Mouse (Mus musculus) limb, embryonic 11.5 days (tissue): ENCODE results near the gene Arvcf. TPM values are rescaled to one million over a fixed set of nuclear protein-coding genes. Genes with fewer than 3 reads are reported as not detected.
A peak's percentile ranks its signal among the peaks of the same experiment; 100 is the strongest.

Source experiments
- ATAC-seq: fragments of 200-750 bp; cut with Nextera tagmentation; 2 replicates; pipeline ENCODE4 v1.8.0; 2017; ENCODE audit warnings: low read depth; ENCODE audit not compliant: insufficient number of reproducible peaks, low FRiP score, low TSS enrichment
- DNase-seq: peaks from one replicate; pipeline ENCODE4 v3.0.0-alpha.2; 2015; ENCODE audit warnings: low spot score
- H3K27ac ChIP-seq: fragments of 300-500 bp; sonication (generic); replicated peaks from 2 replicates; pipeline ENCODE4 v1.5.1; 2014; ENCODE audit warnings: low read depth, mild to moderate bottlenecking, low read length
- H3K27me3 ChIP-seq: fragments of 300-500 bp; sonication (generic); 2 replicates; pipeline ENCODE4 v1.6.1; 2014; ENCODE audit warnings: mild to moderate bottlenecking, low read length, mixed read lengths; ENCODE audit not compliant: control insufficient read depth, insufficient read depth
- H3K36me3 ChIP-seq: fragments of 300-500 bp; sonication (generic); 2 replicates; pipeline ENCODE4 v1.6.1; 2014; ENCODE audit warnings: mild to moderate bottlenecking, low read length, moderate library complexity, mixed read lengths; ENCODE audit not compliant: control insufficient read depth, insufficient read depth
- H3K4me1 ChIP-seq: fragments of 300-500 bp; sonication (generic); 2 replicates; pipeline ENCODE4 v1.6.1; 2014; ENCODE audit warnings: low read length, mixed read lengths; ENCODE audit not compliant: control insufficient read depth, insufficient read depth
- H3K4me2 ChIP-seq: fragments of 300-500 bp; sonication (generic); 2 replicates; pipeline ENCODE4 v1.6.1; 2014; ENCODE audit warnings: low read depth, mild to moderate bottlenecking, moderate library complexity; ENCODE audit not compliant: severe bottlenecking
- H3K4me3 ChIP-seq: fragments of 300-500 bp; sonication (generic); 2 replicates; pipeline ENCODE4 v1.5.1; 2014; ENCODE audit warnings: low read depth, low read length
- H3K9ac ChIP-seq: fragments of 300-500 bp; sonication (generic); 2 replicates; pipeline ENCODE4 v1.6.1; 2014; ENCODE audit warnings: mild to moderate bottlenecking, low read length
- H3K9me3 ChIP-seq: fragments of 300-500 bp; sonication (generic); 2 replicates; pipeline ENCODE4 v1.6.1; 2016; ENCODE audit warnings: low read length; ENCODE audit not compliant: control insufficient read depth
- WGBS: fragments of 180-500 bp; shearing (Covaris S2); extraction: QIAGEN DNeasy Blood & Tissue Kit; methylation state at CpG from one replicate; pipeline ENCODE4 v1.1.7; 2014; 5-methylcytosine and 5-hydroxymethylcytosine counted together
- polyA plus RNA-seq: library from polyadenylated mRNA; unstranded; fragments of >200 nt; fragmentation: Nextera tagmentation; extraction: Ambion mirVana; gene quantifications from 2 replicates; pipeline ENCODE4 v1.2.1, GENCODE M21; 2014

Arvcf gene
- polyA plus RNA-seq, 1 experiment from 2014 or later, result 33.2 TPM

GRCm38 (mm10) chr16:18392469-18393426 is 44.8 kb downstream of the Arvcf start:
- Histone ChIP-seq H3K27ac (peak overlapping the region; percentile 68), H3K4me1 (peaks cover 23% of the 10 kb centered on the region), H3K4me3 (peak overlapping the region; percentile 84), H3K9me3 (no peaks in the 10 kb centered on the region), H3K9ac (peak overlapping the region; percentile 76), H3K36me3 (peaks cover 5% of the 10 kb centered on the region), H3K27me3 (no peaks in the 10 kb centered on the region), H3K4me2 (peak overlapping the region; percentile 70)
- ATAC-seq, result peak; percentile 79
- DNase-seq, result peak; percentile 90
- under 1% methylated on average over 62 of the region's 63 CpGs for WGBS

DNA sequence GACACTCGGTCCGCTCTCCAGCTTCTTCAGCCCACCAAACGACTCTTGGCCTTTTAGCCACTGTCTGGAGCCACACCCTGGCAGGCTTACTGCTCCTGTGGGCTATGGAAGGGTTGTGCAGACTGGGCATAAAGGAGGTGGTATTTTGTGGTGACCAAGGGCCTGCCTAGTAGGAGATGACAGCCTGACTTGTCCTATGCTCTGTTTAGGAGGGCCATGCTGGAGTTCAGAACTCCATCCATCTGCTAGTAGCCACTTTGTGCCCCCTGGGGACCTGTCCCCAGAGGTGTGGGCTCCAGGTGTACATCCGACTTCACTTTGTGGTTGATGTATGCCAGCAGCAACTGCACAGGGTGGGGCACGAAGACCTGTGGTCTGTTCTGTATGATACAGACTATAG is 45.6 kb downstream of the Arvcf start:
- no peak overlapping the region for H3K27ac ChIP-seq

GRCm38 (mm10) chr16:18394056-18394455 is 46.1 kb downstream of the Arvcf start:
- no peak overlapping the region for H3K27ac ChIP-seq
- H3K4me1 ChIP-seq, result peaks cover 15% of the 10 kb centered on the region

More for the DNA sequence above, 45.6 kb downstream of the Arvcf start:
- peak overlapping the region; percentile 70 for H3K4me2 ChIP-seq
- ATAC-seq (no peak), DNase-seq (no peak)
- H3K4me1 ChIP-seq, result peaks cover 18% of the 10 kb centered on the region
- peaks cover 11% of the 10 kb centered on the region for H3K36me3 ChIP-seq
- WGBS, result 55% methylated on average over 5 of the region's 5 CpGs
- H3K27me3 ChIP-seq, result no peaks in the 10 kb centered on the region
- peak overlapping the region; percentile 76; the same call in 1 of the 2 replicates for H3K9ac ChIP-seq
- H3K9me3 ChIP-seq, result no peaks in the 10 kb centered on the region
- H3K4me3 ChIP-seq, result peak overlapping the region; percentile 84

DNA sequence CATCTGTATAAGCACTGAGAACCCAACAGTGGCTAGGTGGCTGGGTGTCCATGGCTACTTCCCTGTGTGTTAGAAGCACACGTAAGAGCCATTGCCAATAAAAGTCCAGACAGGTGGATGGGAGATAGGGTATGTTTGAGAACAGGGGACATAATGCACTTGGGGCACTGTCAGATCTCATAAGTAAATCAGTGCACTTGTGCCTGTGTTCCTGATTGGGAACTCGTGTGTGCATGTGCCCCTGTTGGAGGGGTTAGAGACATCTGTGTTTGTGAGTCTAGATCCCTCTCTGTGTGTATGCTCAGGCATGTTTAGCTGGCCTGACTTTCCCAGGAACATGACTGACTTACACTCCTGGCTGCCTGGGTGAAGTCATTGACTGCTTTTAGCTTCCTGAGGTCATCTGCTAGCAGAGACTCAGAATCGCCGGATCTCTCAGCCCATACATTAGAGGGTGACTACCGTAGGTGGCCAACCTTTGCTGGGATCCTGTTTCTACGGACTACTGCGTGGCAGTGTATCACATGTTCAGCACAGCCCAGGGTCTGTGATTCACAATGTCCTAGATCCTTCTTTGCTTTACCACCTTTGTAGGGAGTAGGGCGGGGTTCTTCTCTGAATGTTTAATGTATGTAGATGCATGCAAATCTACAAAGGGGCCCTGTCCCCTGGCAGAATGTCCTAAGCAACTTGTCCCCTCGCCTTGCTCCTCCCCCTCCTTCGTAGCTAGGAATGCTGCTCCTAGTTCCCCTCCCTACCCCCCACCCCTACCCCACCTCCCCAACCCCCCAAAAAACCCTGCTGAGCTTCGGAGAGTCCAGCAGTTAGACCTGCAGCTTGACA is 47.0 kb downstream of the Arvcf start:
- peaks cover 21% of the 10 kb centered on the region for H3K36me3 ChIP-seq
- H3K4me2 ChIP-seq, result no peak overlapping the region
- no peak overlapping the region for H3K4me3 ChIP-seq
- no peaks in the 10 kb centered on the region for H3K9me3 ChIP-seq
- DNase-seq (no peak), ATAC-seq (no peak)
- H3K9ac ChIP-seq, result no peak overlapping the region
- H3K27me3 ChIP-seq, result no peaks in the 10 kb centered on the region
- peaks cover 15% of the 10 kb centered on the region for H3K4me1 ChIP-seq
- WGBS, result 30% methylated on average over 11 of the region's 11 CpGs
- H3K27ac ChIP-seq, result no peak overlapping the region

More at GRCm38 (mm10) chr16:18394056-18394455, 46.1 kb downstream of the Arvcf start:
- H3K27me3 ChIP-seq, result no peaks in the 10 kb centered on the region
- H3K36me3 ChIP-seq, result peaks cover 13% of the 10 kb centered on the region
- ATAC-seq, result no peak
- no peak overlapping the region for H3K9ac ChIP-seq
- H3K4me3 ChIP-seq, result no peak overlapping the region
- 95% methylated on average over 3 of the region's 3 CpGs for WGBS
- DNase-seq, result no peak
- H3K9me3 ChIP-seq, result no peaks in the 10 kb centered on the region
- no peak overlapping the region for H3K4me2 ChIP-seq

GRCm38 (mm10) chr16:18395620-18396036 is 47.6 kb downstream of the Arvcf start:
- no peak overlapping the region for H3K9ac ChIP-seq
- H3K36me3 ChIP-seq, result peaks cover 25% of the 10 kb centered on the region
- no peak overlapping the region for H3K4me3 ChIP-seq
- DNase-seq, result no peak
- H3K9me3 ChIP-seq, result no peaks in the 10 kb centered on the region
- H3K4me1 ChIP-seq, result peaks cover 17% of the 10 kb centered on the region
- no peak overlapping the region for H3K27ac ChIP-seq
- 41% methylated on average over 6 of the region's 7 CpGs for WGBS
- ATAC-seq, result no peak
- no peaks in the 10 kb centered on the region for H3K27me3 ChIP-seq
- H3K4me2 ChIP-seq, result no peak overlapping the region

DNA sequence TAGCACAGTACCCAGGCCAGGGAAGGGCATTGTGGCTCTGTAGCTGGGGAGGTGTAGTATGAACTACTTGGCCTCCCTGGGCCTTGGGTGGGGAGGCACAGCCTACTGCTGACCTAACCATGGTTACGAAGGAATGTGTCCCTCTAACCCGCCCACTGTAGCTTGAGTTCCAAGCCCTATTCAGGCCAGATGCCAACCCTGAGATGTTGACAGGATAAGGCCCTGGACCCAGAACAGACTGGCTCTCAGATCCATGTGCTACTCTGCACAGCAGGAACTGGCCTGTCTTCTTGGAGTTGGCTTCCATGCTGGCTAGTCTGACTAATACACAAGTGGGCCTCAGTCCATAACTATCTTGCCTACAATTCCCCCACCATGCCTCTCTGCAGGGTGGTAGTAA is 48.2 kb downstream of the Arvcf start:
- Histone ChIP-seq H3K9ac (no peak overlapping the region), H3K4me2 (no peak overlapping the region), H3K36me3 (peaks cover 26% of the 10 kb centered on the region), H3K27ac (no peak overlapping the region), H3K4me1 (peaks cover 21% of the 10 kb centered on the region), H3K27me3 (no peaks in the 10 kb centered on the region), H3K9me3 (no peaks in the 10 kb centered on the region), H3K4me3 (no peak overlapping the region)
- WGBS, result 92% methylated on average over 2 of the region's 2 CpGs
- no peak for DNase-seq
- no peak for ATAC-seq

GRCm38 (mm10) chr16:18396791-18397621 is 49.0 kb downstream of the Arvcf start:
- WGBS, result 95% methylated on average over 27 of the region's 27 CpGs
- DNase-seq, result no peak
- ATAC-seq, result no peak
- Histone ChIP-seq H3K36me3 (peaks cover 26% of the 10 kb centered on the region), H3K9ac (no peak overlapping the region), H3K4me2 (no peak overlapping the region), H3K9me3 (no peaks in the 10 kb centered on the region), H3K27me3 (no peaks in the 10 kb centered on the region), H3K27ac (no peak overlapping the region), H3K4me1 (peaks cover 21% of the 10 kb centered on the region), H3K4me3 (no peak overlapping the region)
